Mouse (Mus musculus) heart, adult 2 months (tissue): ENCODE measurements around the gene Col4a1.
A peak's percentile ranks its signal among the peaks of the same experiment; 100 is the strongest.

Experiments used
- CTCF ChIP-seq: fragments of 200-600 bp; IDR thresholded peaks from 2 replicates; pipeline ENCODE4 v1.8.1; 2022; ENCODE audit warnings: antibody characterized with exemption, mild to moderate bottlenecking, moderate library complexity
- EP300 ChIP-seq: fragments of 200-500 bp; IDR thresholded peaks from 2 replicates; pipeline ENCODE4 v1.6.1; 2011; ENCODE audit warnings: low read depth, low read length, control low read depth; ENCODE audit not compliant: insufficient read depth
- POLR2A ChIP-seq: fragments of 200-500 bp; IDR thresholded peaks from 2 replicates; pipeline ENCODE4 v1.6.1; 2011; ENCODE audit warnings: mild to moderate bottlenecking, low read depth, low read length, control low read depth; ENCODE audit not compliant: insufficient read depth

GRCm38 (mm10) chr8:11253556-11253955 lies 59.1 kb downstream of the Col4a1 start:
- no peak; the same call in 1 of the 2 replicates for TF ChIP-seq CTCF
- no peak for TF ChIP-seq POLR2A
- peak; percentile 89; the same call in 1 of the 2 replicates for TF ChIP-seq EP300
